Mouse (Mus musculus): ENCODE results near the gene Ryk. TPM values are rescaled to one million over a fixed set of nuclear protein-coding genes. Genes with fewer than 3 reads are reported as not detected.
A peak's percentile ranks its signal among the peaks of the same experiment; 100 is the strongest.

Ryk gene
- polyA plus RNA-seq, 1 experiment from 2014 or later: 4.7 TPM

GRCm38 (mm10) chr9:102890166-102890565 lies 55.4 kb downstream of the Ryk start:
- no peaks in the 10 kb centered on the region for H3K9me3 ChIP-seq (ENCODE audit: low read length)
- no peak overlapping the region for H3K9ac ChIP-seq (replicated peaks)
- no peak overlapping the region for H3K4me3 ChIP-seq (ENCODE audit: low read depth, low read length)
- H3K4me1 ChIP-seq (ENCODE audit: insufficient read depth): peaks cover 3% of the 10 kb centered on the region; the same call in 1 of the 2 replicates
- ATAC-seq (peak; percentile 90), DNase-seq (peak; percentile 58)
- peaks cover 3% of the 10 kb centered on the region for H3K36me3 ChIP-seq (replicated peaks; ENCODE audit: insufficient read depth, low read length)
- H3K27ac ChIP-seq (ENCODE audit: low read depth): no peak overlapping the region
- WGBS (ENCODE audit: insufficient replicate concordance): 8% methylated on average over 9 of the region's 9 CpGs
- H3K27me3 ChIP-seq (ENCODE audit: insufficient read depth, low read length): no peaks in the 10 kb centered on the region
- TF ChIP-seq CTCF (IDR thresholded peaks at IDR 0.05; ENCODE audit: low read depth): no peak
- TF ChIP-seq EP300 (IDR thresholded peaks at IDR 0.05; ENCODE audit: low read depth): peak; percentile 73; the same call in 1 of the 2 replicates
- H3K4me2 ChIP-seq (ENCODE audit: low read depth, low read length): no peak overlapping the region

DNA sequence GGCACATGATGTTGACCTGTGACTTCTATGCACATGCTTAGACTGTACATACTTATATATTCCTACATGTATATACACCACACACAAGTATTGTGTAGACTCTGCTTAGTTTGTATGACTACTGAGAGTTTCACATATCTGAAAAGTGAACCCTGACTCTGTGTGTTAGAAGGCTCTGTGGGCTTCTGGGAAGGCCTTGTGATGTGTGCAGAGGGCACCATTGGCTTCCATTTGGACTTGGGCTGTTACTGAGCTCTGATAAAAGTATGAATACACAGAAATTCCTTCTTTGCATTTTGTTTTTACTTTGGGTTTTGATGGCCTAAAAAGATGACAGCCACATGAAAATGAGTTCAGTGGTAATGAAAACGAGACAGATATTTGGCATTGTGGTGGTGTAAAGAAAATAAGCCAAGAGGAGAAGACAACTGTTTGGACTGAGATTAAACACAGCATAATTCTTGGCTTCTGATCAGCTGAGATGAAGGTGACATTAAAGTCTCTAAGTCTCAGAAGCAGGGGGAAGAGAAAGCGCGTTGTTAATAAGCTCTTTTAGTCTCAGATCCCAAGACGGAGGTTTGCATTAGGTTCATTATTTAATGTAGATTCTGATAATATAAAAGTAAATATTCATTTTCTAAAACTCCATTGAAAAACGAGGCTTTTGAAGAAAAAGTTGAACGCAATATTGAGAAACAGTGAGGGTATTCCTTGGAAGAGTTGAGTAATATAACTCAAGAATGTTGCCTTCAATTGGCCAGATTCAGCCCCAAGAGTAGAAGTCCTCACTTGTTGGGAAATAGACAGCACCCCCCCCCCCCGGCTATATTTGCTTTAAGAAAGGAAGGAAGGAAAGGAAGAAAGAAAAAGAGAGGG lies 58.0 kb downstream of the Ryk start:
- Histone ChIP-seq H3K9me3 (ENCODE audit: low read length) (no peaks in the 10 kb centered on the region), H3K4me2 (ENCODE audit: low read depth, low read length) (no peak overlapping the region), H3K4me1 (ENCODE audit: insufficient read depth) (peaks cover 3% of the 10 kb centered on the region; the same call in 1 of the 2 replicates), H3K27ac (ENCODE audit: low read depth) (no peak overlapping the region), H3K4me3 (ENCODE audit: low read depth, low read length) (no peak overlapping the region), H3K36me3 (replicated peaks; ENCODE audit: insufficient read depth, low read length) (peaks cover 3% of the 10 kb centered on the region; the same call in 1 of the 2 replicates), H3K27me3 (ENCODE audit: insufficient read depth, low read length) (no peaks in the 10 kb centered on the region), H3K9ac (replicated peaks) (no peak overlapping the region)
- 77% methylated on average over 7 of the region's 7 CpGs for WGBS (ENCODE audit: insufficient replicate concordance)
- TF ChIP-seq CTCF (IDR thresholded peaks at IDR 0.05; ENCODE audit: low read depth): no peak
- DNase-seq (no peak), ATAC-seq (no peak)

DNA sequence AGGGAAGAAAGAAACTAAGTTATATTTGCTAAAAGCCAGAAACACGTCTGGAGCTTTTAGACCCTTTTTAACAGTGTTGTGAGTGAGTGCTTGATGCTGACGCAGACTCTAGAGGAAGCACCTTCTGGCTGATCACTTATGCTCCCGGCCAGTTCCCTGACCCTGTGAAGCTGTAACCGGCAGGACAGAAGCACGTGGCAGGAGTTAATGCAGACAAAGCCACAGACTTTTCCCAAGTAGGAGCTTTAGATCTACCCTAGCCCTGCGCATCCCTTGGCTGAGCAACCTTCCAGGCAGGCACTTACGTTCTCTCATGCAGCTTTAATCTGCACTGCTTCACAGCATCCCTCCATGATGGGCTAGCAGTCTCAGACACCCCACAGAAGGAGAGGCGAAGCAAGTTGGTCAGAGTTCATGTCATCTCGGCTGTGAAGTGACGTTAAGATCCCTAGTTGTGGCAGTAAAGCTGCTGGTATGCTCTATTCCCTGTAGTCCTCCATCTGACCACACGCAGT lies 58.7 kb downstream of the Ryk start:
- WGBS (ENCODE audit: insufficient replicate concordance): 75% methylated on average over 11 of the region's 11 CpGs
- H3K9ac ChIP-seq (replicated peaks): no peak overlapping the region
- no peaks in the 10 kb centered on the region for H3K27me3 ChIP-seq (ENCODE audit: insufficient read depth, low read length)
- no peak overlapping the region for H3K4me3 ChIP-seq (ENCODE audit: low read depth, low read length)
- no peak for ATAC-seq
- DNase-seq: no peak
- TF ChIP-seq EP300 (IDR thresholded peaks at IDR 0.05; ENCODE audit: low read depth): no peak
- TF ChIP-seq CTCF (IDR thresholded peaks at IDR 0.05; ENCODE audit: low read depth): no peak
- no peak overlapping the region for H3K27ac ChIP-seq (ENCODE audit: low read depth)
- H3K4me1 ChIP-seq (ENCODE audit: insufficient read depth): peaks cover 3% of the 10 kb centered on the region; the same call in 1 of the 2 replicates
- peaks cover 5% of the 10 kb centered on the region; the same call in 1 of the 2 replicates for H3K36me3 ChIP-seq (replicated peaks; ENCODE audit: insufficient read depth, low read length)
- H3K4me2 ChIP-seq (ENCODE audit: low read depth, low read length): no peak overlapping the region
- no peaks in the 10 kb centered on the region for H3K9me3 ChIP-seq (ENCODE audit: low read length)

DNA sequence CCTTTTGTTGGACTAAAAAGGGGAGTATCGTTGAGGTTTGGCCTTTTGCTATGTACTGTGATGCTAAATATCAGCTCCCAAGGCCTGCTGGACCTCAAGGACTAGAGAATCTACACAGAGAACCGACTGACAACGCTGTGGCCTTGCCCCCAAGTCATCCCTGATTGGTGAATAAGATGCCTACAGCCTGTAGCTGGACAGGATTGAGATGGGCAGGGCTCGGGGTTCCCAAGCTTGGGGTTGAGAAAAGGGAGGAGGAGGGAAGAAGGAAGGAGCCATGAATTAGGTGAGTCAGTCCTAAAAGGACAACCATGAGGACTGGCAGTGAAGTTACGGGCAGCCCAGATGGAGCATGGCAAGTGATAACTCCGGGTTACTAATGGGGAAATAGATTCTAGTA lies 65.2 kb downstream of the Ryk start:
- no peak for TF ChIP-seq CTCF (IDR thresholded peaks at IDR 0.05; ENCODE audit: low read depth)
- TF ChIP-seq EP300 (IDR thresholded peaks at IDR 0.05; ENCODE audit: low read depth): no peak
- no peak for DNase-seq
- Histone ChIP-seq H3K4me2 (ENCODE audit: low read depth, low read length) (no peak overlapping the region), H3K27ac (ENCODE audit: low read depth) (no peak overlapping the region), H3K36me3 (replicated peaks; ENCODE audit: insufficient read depth, low read length) (0 out of 2 replicates have a peak, but pooled peaks cover 4% of the 10 kb centered on the region), H3K9ac (replicated peaks) (no peak overlapping the region), H3K9me3 (ENCODE audit: low read length) (no peaks in the 10 kb centered on the region), H3K27me3 (ENCODE audit: insufficient read depth, low read length) (no peaks in the 10 kb centered on the region), H3K4me3 (ENCODE audit: low read depth, low read length) (no peak overlapping the region), H3K4me1 (ENCODE audit: insufficient read depth) (no peaks in the 10 kb centered on the region)
- ATAC-seq: no peak
- 70% methylated on average over 6 of the region's 6 CpGs for WGBS (ENCODE audit: insufficient replicate concordance)

- no peak overlapping the region for H3K4me2 ChIP-seq (ENCODE audit: low read depth, low read length)
- 89% methylated on average over 7 of the region's 7 CpGs for WGBS (ENCODE audit: insufficient replicate concordance)
- no peak overlapping the region for H3K27ac ChIP-seq (ENCODE audit: low read depth)
- no peak for DNase-seq
- ATAC-seq: no peak
- H3K27me3 ChIP-seq (ENCODE audit: insufficient read depth, low read length): no peaks in the 10 kb centered on the region
- H3K9ac ChIP-seq (replicated peaks): no peak overlapping the region
- H3K4me3 ChIP-seq (ENCODE audit: low read depth, low read length): no peak overlapping the region
- TF ChIP-seq EP300 (IDR thresholded peaks at IDR 0.05; ENCODE audit: low read depth) (no peak), CTCF (IDR thresholded peaks at IDR 0.05; ENCODE audit: low read depth) (no peak)
- no peaks in the 10 kb centered on the region for H3K9me3 ChIP-seq (ENCODE audit: low read length)
- no peaks in the 10 kb centered on the region for H3K4me1 ChIP-seq (ENCODE audit: insufficient read depth)
- H3K36me3 ChIP-seq (replicated peaks; ENCODE audit: insufficient read depth, low read length): peaks cover 9% of the 10 kb centered on the region; the same call in 1 of the 2 replicates
Observed at GRCm38 (mm10) chr9:102902308-102902707, 67.6 kb downstream of the Ryk start.

GRCm38 (mm10) chr9:102904952-102905351 lies 70.2 kb downstream of the Ryk start:
- H3K9ac ChIP-seq (replicated peaks): no peak overlapping the region
- ATAC-seq: no peak
- WGBS (ENCODE audit: insufficient replicate concordance): 83% methylated on average over 6 of the region's 6 CpGs

More at GRCm38 (mm10) chr9:102904952-102905351, 70.2 kb downstream of the Ryk start:
- H3K4me1 ChIP-seq (ENCODE audit: insufficient read depth): no peaks in the 10 kb centered on the region
- no peak overlapping the region for H3K27ac ChIP-seq (ENCODE audit: low read depth)
- no peak overlapping the region for H3K4me2 ChIP-seq (ENCODE audit: low read depth, low read length)
- peaks cover 16% of the 10 kb centered on the region for H3K36me3 ChIP-seq (replicated peaks; ENCODE audit: insufficient read depth, low read length)
- TF ChIP-seq CTCF (IDR thresholded peaks at IDR 0.05; ENCODE audit: low read depth) (no peak), EP300 (IDR thresholded peaks at IDR 0.05; ENCODE audit: low read depth) (no peak)
- H3K4me3 ChIP-seq (ENCODE audit: low read depth, low read length): no peak overlapping the region
- H3K27me3 ChIP-seq (ENCODE audit: insufficient read depth, low read length): no peaks in the 10 kb centered on the region
- H3K9me3 ChIP-seq (ENCODE audit: low read length): no peaks in the 10 kb centered on the region
- no peak for DNase-seq
